Mouse (Mus musculus) embryonic facial prominence, embryonic 14.5 days (tissue): ENCODE data around the gene Wdfy2. TPM values are rescaled to one million over a fixed set of nuclear protein-coding genes. Genes with fewer than 3 reads are reported as not detected.

Experiments used
- ATAC-seq: fragments of 200-750 bp; cut with Nextera tagmentation; 2 replicates; pipeline ENCODE4 v1.8.0; 2017; ENCODE audit warnings: low read depth, moderate number of reproducible peaks, moderate TSS enrichment
- DNase-seq: peaks from one replicate; pipeline ENCODE4 v3.0.0-alpha.2; 2015; ENCODE audit warnings: low spot score
- H3K27ac ChIP-seq: fragments of 300-500 bp; sonication (generic); replicated peaks from 2 replicates; pipeline ENCODE4 v1.5.1; 2014; ENCODE audit warnings: low read depth, mild to moderate bottlenecking, low read length, moderate library complexity
- H3K27me3 ChIP-seq: fragments of 300-500 bp; sonication (generic); replicated peaks from 2 replicates; pipeline ENCODE4 v1.6.1; 2014; ENCODE audit warnings: low read length; ENCODE audit not compliant: control insufficient read depth, insufficient read depth
- H3K36me3 ChIP-seq: fragments of 300-500 bp; sonication (generic); 2 replicates; pipeline ENCODE4 v1.6.1; 2014; ENCODE audit warnings: low read length, mixed read lengths; ENCODE audit not compliant: control insufficient read depth, insufficient read depth
- H3K4me1 ChIP-seq: fragments of 300-500 bp; sonication (generic); 2 replicates; pipeline ENCODE4 v1.6.1; 2014; ENCODE audit warnings: antibody characterized with exemption, low read length; ENCODE audit not compliant: control insufficient read depth, insufficient read depth
- H3K4me2 ChIP-seq: fragments of 300-500 bp; sonication (generic); 2 replicates; pipeline ENCODE4 v1.6.1; 2014; ENCODE audit warnings: low read depth, mild to moderate bottlenecking, low read length, moderate library complexity, mixed read lengths
- H3K4me3 ChIP-seq: fragments of 300-500 bp; sonication (generic); 2 replicates; pipeline ENCODE4 v1.5.1; 2014; ENCODE audit warnings: low read depth, mild to moderate bottlenecking, low read length
- H3K9ac ChIP-seq: fragments of 300-500 bp; sonication (generic); 2 replicates; pipeline ENCODE4 v1.6.1; 2014; ENCODE audit warnings: low read depth, mild to moderate bottlenecking, low read length, moderate library complexity, mixed read lengths
- H3K9me3 ChIP-seq: fragments of 300-500 bp; sonication (generic); 2 replicates; pipeline ENCODE4 v1.6.1; 2016; ENCODE audit warnings: low read length; ENCODE audit not compliant: control insufficient read depth
- WGBS: fragments of 180-500 bp; shearing (Covaris S2); extraction: QIAGEN DNeasy Blood & Tissue Kit; methylation state at CpG from one replicate; pipeline ENCODE4 v1.1.7; 2014; 5-methylcytosine and 5-hydroxymethylcytosine counted together
- polyA plus RNA-seq: library from polyadenylated mRNA; unstranded; fragments of >200 nt; fragmentation: Nextera tagmentation; extraction: Ambion mirVana; gene quantifications from 2 replicates; pipeline ENCODE4 v1.2.1, GENCODE M21; 2014

The Wdfy2 gene
- polyA plus RNA-seq, 1 experiment from 2014 or later, result 11.6 TPM

GRCm38 (mm10) chr14:62836926-62837640 is 395 bp upstream of the Wdfy2 start:
- no peak overlapping the region; the same call in 1 of the 2 replicates for H3K27ac ChIP-seq
- DNase-seq (peak; percentile 99), ATAC-seq (peak; percentile 98)
- no peaks in the 10 kb centered on the region for H3K36me3 ChIP-seq
- no peaks in the 10 kb centered on the region for H3K27me3 ChIP-seq
- H3K4me2 ChIP-seq, result peak overlapping the region; percentile 60
- H3K9me3 ChIP-seq, result no peaks in the 10 kb centered on the region
- peak overlapping the region; percentile 55 for H3K9ac ChIP-seq
- H3K4me1 ChIP-seq, result peaks cover 4% of the 10 kb centered on the region; the same call in 1 of the 2 replicates
- under 1% methylated on average over 34 of the region's 37 CpGs for WGBS
- peak overlapping the region; percentile 86 for H3K4me3 ChIP-seq

DNA sequence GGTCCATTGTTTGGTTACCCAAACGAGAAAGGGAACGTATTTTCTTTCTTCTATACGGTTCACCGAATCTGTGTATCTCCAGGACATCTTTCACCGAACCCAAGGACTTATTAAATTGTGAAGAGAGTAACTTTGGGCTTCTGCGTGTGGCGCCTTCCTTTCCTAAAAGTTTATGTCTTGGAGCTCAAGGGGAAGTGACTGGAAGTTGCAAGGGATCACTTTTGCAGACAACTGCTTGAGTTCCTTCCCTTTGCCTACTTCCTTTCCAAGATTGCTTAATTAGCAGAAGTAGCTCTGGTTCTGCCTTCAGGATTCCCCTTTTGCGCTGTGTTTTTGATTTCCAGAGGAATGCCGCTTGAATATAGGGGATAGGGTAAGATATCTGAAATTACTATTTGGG is 858 bp downstream of the Wdfy2 start:
- H3K9ac ChIP-seq, result peak overlapping the region; percentile 81
- 6% methylated on average over 9 of the region's 9 CpGs for WGBS
- DNase-seq, result no peak
- no peaks in the 10 kb centered on the region for H3K27me3 ChIP-seq
- no peaks in the 10 kb centered on the region for H3K36me3 ChIP-seq
- H3K27ac ChIP-seq, result no peak overlapping the region
- peak overlapping the region; percentile 86 for H3K4me3 ChIP-seq
- no peaks in the 10 kb centered on the region for H3K9me3 ChIP-seq
- H3K4me2 ChIP-seq, result peak overlapping the region; percentile 71
- peaks cover 15% of the 10 kb centered on the region; the same call in 1 of the 2 replicates for H3K4me1 ChIP-seq
- ATAC-seq, result no peak

DNA sequence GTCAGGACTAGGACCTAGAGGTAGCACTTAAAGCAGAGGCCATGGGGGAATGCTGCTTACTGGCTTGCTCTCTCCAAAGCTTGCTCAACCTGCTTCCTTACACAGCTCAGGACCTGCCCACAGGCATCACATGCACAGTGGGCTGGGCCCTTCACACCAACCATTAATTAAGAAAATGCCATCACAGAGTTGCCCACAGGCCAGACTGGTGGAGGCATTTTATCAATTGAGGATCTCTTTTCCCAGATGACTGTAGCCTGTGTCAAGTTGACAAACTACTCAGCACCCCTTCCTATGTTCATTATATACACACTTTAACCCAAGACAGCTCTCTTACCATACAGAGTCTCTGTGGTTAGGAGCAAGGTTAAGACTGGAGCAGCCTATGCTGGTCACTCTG is 4.2 kb downstream of the Wdfy2 start:
- ATAC-seq (no peak), DNase-seq (no peak)
- Histone ChIP-seq H3K36me3 (no peaks in the 10 kb centered on the region), H3K27ac (no peak overlapping the region), H3K9ac (no peak overlapping the region), H3K27me3 (no peaks in the 10 kb centered on the region), H3K9me3 (no peaks in the 10 kb centered on the region), H3K4me2 (no peak overlapping the region), H3K4me3 (no peak overlapping the region), H3K4me1 (peaks cover 40% of the 10 kb centered on the region)

- no peak overlapping the region for H3K9ac ChIP-seq
- no peak overlapping the region for H3K4me2 ChIP-seq
- no peak overlapping the region for H3K27ac ChIP-seq
- ATAC-seq (no peak), DNase-seq (no peak)
- no peaks in the 10 kb centered on the region for H3K36me3 ChIP-seq
- H3K4me1 ChIP-seq, result peaks cover 40% of the 10 kb centered on the region
- no peaks in the 10 kb centered on the region for H3K27me3 ChIP-seq
- no peak overlapping the region for H3K4me3 ChIP-seq
- H3K9me3 ChIP-seq, result 0 out of 2 replicates have a peak, but pooled peaks cover under 1% of the 10 kb centered on the region
Measured at GRCm38 (mm10) chr14:62842495-62842894, 5.0 kb downstream of the Wdfy2 start.

- ATAC-seq, result no peak; the same call in 1 of the 2 replicates
Measured at GRCm38 (mm10) chr14:62842976-62843375, 5.5 kb downstream of the Wdfy2 start.

GRCm38 (mm10) chr14:62844226-62844625 is 6.7 kb downstream of the Wdfy2 start:
- Histone ChIP-seq H3K27me3 (no peaks in the 10 kb centered on the region), H3K4me1 (peaks cover 37% of the 10 kb centered on the region), H3K4me3 (no peak overlapping the region), H3K27ac (0 out of 2 replicates have a peak overlapping the region, but pooled peaks have one; percentile 31), H3K36me3 (peaks cover 7% of the 10 kb centered on the region; the same call in 1 of the 2 replicates), H3K9me3 (peaks cover 14% of the 10 kb centered on the region; the same call in 1 of the 2 replicates), H3K4me2 (no peak overlapping the region), H3K9ac (no peak overlapping the region)
- 59% methylated on average over 8 of the region's 8 CpGs for WGBS
- DNase-seq (no peak), ATAC-seq (0 out of 2 replicates have a peak, but pooled peaks have one; percentile 14)

More at GRCm38 (mm10) chr14:62842976-62843375, 5.5 kb downstream of the Wdfy2 start:
- no peak overlapping the region for H3K9ac ChIP-seq
- no peaks in the 10 kb centered on the region for H3K36me3 ChIP-seq
- H3K27ac ChIP-seq, result no peak overlapping the region
- H3K4me2 ChIP-seq, result no peak overlapping the region
- no peak for DNase-seq
- no peak overlapping the region for H3K4me3 ChIP-seq
- peaks cover 40% of the 10 kb centered on the region for H3K4me1 ChIP-seq
- WGBS, result 55% methylated on average over 2 of the region's 2 CpGs
- no peaks in the 10 kb centered on the region for H3K27me3 ChIP-seq
- H3K9me3 ChIP-seq, result peaks cover 5% of the 10 kb centered on the region; the same call in 1 of the 2 replicates

DNA sequence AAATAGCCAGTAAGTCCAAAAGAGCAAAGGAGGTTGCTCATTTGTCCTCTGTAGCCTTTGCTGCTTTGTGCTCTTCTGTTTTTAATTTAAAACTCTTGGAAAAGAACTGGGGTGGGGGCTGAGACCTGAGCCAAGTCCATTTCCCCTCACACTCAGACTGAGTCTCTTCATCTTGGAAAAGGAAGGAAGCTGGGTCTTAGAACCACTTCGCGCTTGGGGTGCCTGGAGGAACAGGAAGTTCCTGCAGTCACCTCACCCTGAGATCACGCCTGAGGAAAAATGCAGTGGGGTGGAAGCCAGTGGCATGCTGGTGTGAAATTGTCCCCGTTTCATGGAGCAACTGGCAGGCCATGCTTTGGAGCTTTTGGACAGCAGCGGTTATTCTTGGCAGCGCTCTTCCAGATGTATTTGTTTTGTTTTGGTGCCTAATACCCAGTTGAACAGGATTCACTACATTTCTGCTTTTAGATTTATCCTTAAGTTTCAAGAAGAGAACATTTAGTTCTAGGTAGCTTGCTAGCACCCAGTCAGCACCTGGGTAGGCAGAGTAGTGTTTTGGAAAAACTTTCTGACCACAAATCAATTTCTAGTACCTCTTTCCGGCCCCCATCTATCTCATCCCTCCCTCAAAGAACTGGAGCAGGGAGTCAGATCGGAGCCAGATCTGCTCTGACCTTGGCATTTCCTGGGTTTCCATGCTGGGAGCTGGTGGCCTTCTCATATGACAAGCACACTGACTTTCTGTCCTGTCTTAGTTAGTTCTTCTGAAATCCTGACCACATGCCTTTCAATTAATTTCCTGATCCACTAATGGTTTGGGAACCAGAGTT is 7.7 kb downstream of the Wdfy2 start:
- peaks cover 7% of the 10 kb centered on the region; the same call in 1 of the 2 replicates for H3K36me3 ChIP-seq
- no peaks in the 10 kb centered on the region for H3K27me3 ChIP-seq
- no peak overlapping the region for H3K9ac ChIP-seq
- peak overlapping the region; percentile 23 for H3K4me2 ChIP-seq
- peaks cover 37% of the 10 kb centered on the region for H3K4me1 ChIP-seq
- H3K4me3 ChIP-seq, result no peak overlapping the region
- peak overlapping the region; percentile 74 for H3K27ac ChIP-seq
- WGBS, result 16% methylated on average over 8 of the region's 8 CpGs
- H3K9me3 ChIP-seq, result peaks cover 14% of the 10 kb centered on the region; the same call in 1 of the 2 replicates
- ATAC-seq (no peak), DNase-seq (peak; percentile 75)

- WGBS, result 44% methylated on average over 6 of the region's 6 CpGs
- ATAC-seq, result peak; percentile 92
- no peak overlapping the region for H3K4me3 ChIP-seq
- H3K4me1 ChIP-seq, result peaks cover 8% of the 10 kb centered on the region; the same call in 1 of the 2 replicates
- no peak overlapping the region for H3K27ac ChIP-seq
- no peaks in the 10 kb centered on the region for H3K27me3 ChIP-seq
- H3K36me3 ChIP-seq, result peaks cover 7% of the 10 kb centered on the region; the same call in 1 of the 2 replicates
- peak; percentile 86 for DNase-seq
- H3K9me3 ChIP-seq, result peaks cover 14% of the 10 kb centered on the region; the same call in 1 of the 2 replicates
- H3K9ac ChIP-seq, result no peak overlapping the region
- H3K4me2 ChIP-seq, result no peak overlapping the region
Measured at GRCm38 (mm10) chr14:62850980-62851379, 13.5 kb downstream of the Wdfy2 start.
